Mouse (Mus musculus) kidney, embryonic 14.5 days (tissue): ENCODE measurements around the gene Lrrc51. TPM values are rescaled to one million over a fixed set of nuclear protein-coding genes. Genes with fewer than 3 reads are reported as not detected.

ENCODE experiments used
- ATAC-seq: fragments of 200-750 bp; cut with Nextera tagmentation; 2 replicates; pipeline ENCODE4 v1.8.0; 2017; ENCODE audit warnings: moderate number of reproducible peaks, mild to moderate bottlenecking, moderate TSS enrichment, moderate library complexity; ENCODE audit not compliant: low FRiP score, low TSS enrichment
- H3K27ac ChIP-seq: fragments of 300-500 bp; sonication (generic); 2 replicates; pipeline ENCODE4 v1.5.1; 2014; ENCODE audit warnings: low read depth, mild to moderate bottlenecking, low read length, moderate library complexity, mixed read lengths
- H3K27me3 ChIP-seq: fragments of 300-500 bp; sonication (generic); 2 replicates; pipeline ENCODE4 v1.6.1; 2014; ENCODE audit warnings: mild to moderate bottlenecking, low read length; ENCODE audit not compliant: control insufficient read depth, insufficient read depth
- H3K36me3 ChIP-seq: fragments of 300-500 bp; sonication (generic); 2 replicates; pipeline ENCODE4 v1.6.1; 2014; ENCODE audit warnings: low read length, mixed read lengths; ENCODE audit not compliant: control insufficient read depth, insufficient read depth
- H3K4me1 ChIP-seq: fragments of 300-500 bp; sonication (generic); 2 replicates; pipeline ENCODE4 v1.6.1; 2014; ENCODE audit warnings: low read length, mixed read lengths; ENCODE audit not compliant: control insufficient read depth, insufficient read depth
- H3K4me2 ChIP-seq: fragments of 300-500 bp; sonication (generic); replicated peaks from 2 replicates; pipeline ENCODE4 v1.6.1; 2014; ENCODE audit warnings: low read depth, mild to moderate bottlenecking, low read length
- H3K4me3 ChIP-seq: fragments of 300-500 bp; sonication (generic); 2 replicates; pipeline ENCODE4 v1.5.1; 2014; ENCODE audit warnings: mild to moderate bottlenecking, low read length
- H3K9ac ChIP-seq: fragments of 300-500 bp; sonication (generic); 2 replicates; pipeline ENCODE4 v1.6.1; 2014; ENCODE audit warnings: low read depth, mild to moderate bottlenecking, low read length, moderate library complexity
- H3K9me3 ChIP-seq: fragments of 300-500 bp; sonication (generic); 2 replicates; pipeline ENCODE4 v1.6.1; 2016; ENCODE audit warnings: low read length; ENCODE audit not compliant: control insufficient read depth
- WGBS: fragments of 180-500 bp; shearing (Covaris S2); extraction: QIAGEN DNeasy Blood & Tissue Kit; methylation state at CpG from one replicate; pipeline ENCODE4 v1.1.7; 2014; 5-methylcytosine and 5-hydroxymethylcytosine counted together
- microRNA-seq: library from miRNA; unstranded; fragments of <30 nt; microRNA quantifications from one replicate; pipeline ENCODE4, GENCODE M21; 2016
- polyA plus RNA-seq: library from polyadenylated mRNA; unstranded; fragments of >200 nt; fragmentation: Nextera tagmentation; extraction: Ambion mirVana; gene quantifications from 2 replicates; pipeline ENCODE4 v1.2.1, GENCODE M21; 2014

Gene Lrrc51
- polyA plus RNA-seq, 1 experiment from 2014 or later = 10.0 TPM

GRCm38 (mm10) chr7:101868241-101869162, 65.2 kb downstream of the Lrrc51 start:
- ATAC-seq = peak; percentile 56; the same call in 1 of the 2 replicates

GRCm38 (mm10) chr7:101867482-101867881, 66.2 kb downstream of the Lrrc51 start:
- H3K4me2 ChIP-seq = no peak overlapping the region
- H3K9me3 ChIP-seq = no peaks in the 10 kb centered on the region
- no peak overlapping the region for H3K27ac ChIP-seq
- no peak overlapping the region for H3K4me3 ChIP-seq
- H3K4me1 ChIP-seq = peaks cover 5% of the 10 kb centered on the region; the same call in 1 of the 2 replicates
- WGBS = 100% methylated on average over 4 of the region's 4 CpGs
- no peak for ATAC-seq
- no peaks in the 10 kb centered on the region for H3K27me3 ChIP-seq
- H3K9ac ChIP-seq = no peak overlapping the region
- H3K36me3 ChIP-seq = no peaks in the 10 kb centered on the region

More at GRCm38 (mm10) chr7:101868241-101869162, 65.2 kb downstream of the Lrrc51 start:
- H3K27me3 ChIP-seq = no peaks in the 10 kb centered on the region
- peak overlapping the region; percentile 12; the same call in 1 of the 2 replicates for H3K4me2 ChIP-seq
- H3K36me3 ChIP-seq = no peaks in the 10 kb centered on the region
- WGBS = 47% methylated on average over 13 of the region's 13 CpGs
- no peak overlapping the region for H3K9ac ChIP-seq
- H3K9me3 ChIP-seq = no peaks in the 10 kb centered on the region
- H3K4me1 ChIP-seq = peaks cover 5% of the 10 kb centered on the region; the same call in 1 of the 2 replicates
- H3K27ac ChIP-seq = peak overlapping the region; percentile 24; the same call in 1 of the 2 replicates
- H3K4me3 ChIP-seq = no peak overlapping the region

GRCm38 (mm10) chr7:101866491-101867265, 67.0 kb downstream of the Lrrc51 start:
- WGBS = 83% methylated on average over 11 of the region's 11 CpGs
- no peak overlapping the region for H3K4me2 ChIP-seq
- H3K27me3 ChIP-seq = no peaks in the 10 kb centered on the region
- no peak overlapping the region for H3K27ac ChIP-seq
- H3K4me1 ChIP-seq = peaks cover 5% of the 10 kb centered on the region; the same call in 1 of the 2 replicates
- no peaks in the 10 kb centered on the region for H3K9me3 ChIP-seq
- no peak overlapping the region for H3K4me3 ChIP-seq
- no peak overlapping the region for H3K9ac ChIP-seq
- no peaks in the 10 kb centered on the region for H3K36me3 ChIP-seq
- ATAC-seq = no peak

- WGBS = 66% methylated on average over 3 of the region's 3 CpGs
- H3K4me2 ChIP-seq = no peak within 1 kb of the TSS
- ATAC-seq = no peak
Observed at GRCm38 (mm10) chr7:101863415-101863814, 70.3 kb downstream of the Lrrc51 start, which contains the start of gene Anapc15. Anapc15 (plus strand) TSS chr7:101863715.

More at GRCm38 (mm10) chr7:101863415-101863814, 70.3 kb downstream of the Lrrc51 start, which contains the start of gene Anapc15:
- Histone ChIP-seq H3K9me3 (no peaks in the 10 kb centered on the region), H3K36me3 (no peaks in the 10 kb centered on the region), H3K4me1 (peaks cover 5% of the 10 kb centered on the region; the same call in 1 of the 2 replicates), H3K27me3 (no peaks in the 10 kb centered on the region), H3K27ac (no peak within 1 kb of the TSS), H3K4me3 (no peak within 1 kb of the TSS), H3K9ac (no peak within 1 kb of the TSS)

Small RNA genes within 50 kb of the gene (microRNA-seq; reads per million reads assigned to microRNA genes)
- not detected for gene Gm22655

Other genes starting within 250 kb of the Lrrc51 start
- gene Phox2a, start 115.6 kb downstream of the Lrrc51 start, polyA plus RNA-seq = not detected in 2 replicates
- gene Inppl1, start 95.7 kb downstream of the Lrrc51 start, polyA plus RNA-seq = 24.6 and 45.8 TPM in 2 replicates
- gene Folr2, start 76.7 kb downstream of the Lrrc51 start, polyA plus RNA-seq = 1.6 and 1.9 TPM in 2 replicates
- 71.4 and 91.0 TPM in 2 replicates for gene Anapc15, start 70.2 kb downstream of the Lrrc51 start, polyA plus RNA-seq
- gene Folr1, start 63.1 kb downstream of the Lrrc51 start, polyA plus RNA-seq = 27.3 and 30.4 TPM in 2 replicates
- gene Lamtor1, start 28.0 kb downstream of the Lrrc51 start, polyA plus RNA-seq = 135 and 152 TPM in 2 replicates
- 0.27 and 0.37 TPM in 2 replicates for gene Tomt, start 27.5 kb downstream of the Lrrc51 start, polyA plus RNA-seq
- gene Numa1, start 216 bp upstream of the Lrrc51 start, polyA plus RNA-seq = 69.6 and 110 TPM in 2 replicates
- 2.5 and 3.9 TPM in 2 replicates for gene Il18bp, start 84.8 kb upstream of the Lrrc51 start, polyA plus RNA-seq
- gene Rnf121, start 131.6 kb upstream of the Lrrc51 start, polyA plus RNA-seq = 22.3 and 28.8 TPM in 2 replicates
- 25.4 and 27.1 TPM in 2 replicates for gene Xndc1, start 131.6 kb upstream of the Lrrc51 start, polyA plus RNA-seq
- 1.5 and 1.6 TPM in 2 replicates for gene Xntrpc, start 131.8 kb upstream of the Lrrc51 start, polyA plus RNA-seq
- gene Trpc2, start 149.2 kb upstream of the Lrrc51 start, polyA plus RNA-seq = not detected in 2 replicates
- 0.88 and 1.2 TPM in 2 replicates for gene Art1, start 167.8 kb upstream of the Lrrc51 start, polyA plus RNA-seq
- 1.8 and 2.1 TPM in 2 replicates for gene Art5, start 175.6 kb upstream of the Lrrc51 start, polyA plus RNA-seq
- not detected in 2 replicates for gene Chrna10, start 182.9 kb upstream of the Lrrc51 start, polyA plus RNA-seq